Mouse (Mus musculus): Measurements from ENCODE around the gene Cblb. TPM values are rescaled to one million over a fixed set of nuclear protein-coding genes. Genes with fewer than 3 reads are reported as not detected.

Gene Cblb
- polyA plus RNA-seq, 1 experiment from 2014 or later, result 31.5 TPM

DNA sequence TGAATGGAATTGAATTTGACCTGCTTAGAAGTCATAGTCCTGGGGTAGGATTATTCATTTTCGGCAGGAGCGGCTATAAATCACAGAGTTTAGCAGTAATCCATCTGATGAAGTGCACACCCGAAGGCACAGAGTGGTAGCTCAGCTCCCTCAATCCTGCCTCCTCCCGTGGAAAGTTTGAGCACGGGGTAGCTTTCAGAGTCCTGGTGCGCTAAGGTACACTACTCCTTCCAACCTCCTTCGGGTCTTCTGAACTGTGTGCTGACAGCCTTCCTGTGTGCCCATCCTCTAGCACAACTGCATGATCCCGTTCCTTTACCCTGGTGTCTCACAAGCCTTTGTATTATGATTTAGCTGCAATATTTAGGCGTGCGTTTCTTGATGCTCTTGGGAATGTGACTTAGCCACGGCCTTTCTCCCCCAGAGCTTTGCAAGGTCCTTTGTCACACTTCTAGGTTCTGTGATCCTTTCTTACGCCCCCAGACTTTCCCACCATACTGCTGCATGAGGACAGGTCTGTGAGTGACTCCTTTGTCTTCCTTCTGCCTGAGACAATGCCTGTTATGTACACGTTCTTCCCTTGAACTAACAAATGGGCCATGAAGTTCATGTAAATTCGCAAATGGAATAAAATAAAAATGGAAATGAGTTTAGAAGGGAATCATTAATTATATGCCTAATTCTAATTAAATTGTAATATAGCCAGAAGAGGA lies 11.8 kb downstream of the Cblb start:
- peak; percentile 78 for ATAC-seq (ENCODE audit: low FRiP score, low read depth)
- no peak overlapping the region for H3K4me3 ChIP-seq
- no peaks in the 10 kb centered on the region for H3K27me3 ChIP-seq (replicated peaks)
- no peak overlapping the region for H3K9ac ChIP-seq
- 0 out of 2 replicates have a peak overlapping the region, but pooled peaks have one; percentile 20 for H3K27ac ChIP-seq
- H3K4me1 ChIP-seq, result peaks cover 13% of the 10 kb centered on the region
- H3K36me3 ChIP-seq, result peaks cover 8% of the 10 kb centered on the region
- WGBS, result 37% methylated on average over 14 of the region's 14 CpGs
- H3K4me2 ChIP-seq (replicated peaks), result peak overlapping the region; percentile 38
- H3K9me3 ChIP-seq, result no peaks in the 10 kb centered on the region

DNA sequence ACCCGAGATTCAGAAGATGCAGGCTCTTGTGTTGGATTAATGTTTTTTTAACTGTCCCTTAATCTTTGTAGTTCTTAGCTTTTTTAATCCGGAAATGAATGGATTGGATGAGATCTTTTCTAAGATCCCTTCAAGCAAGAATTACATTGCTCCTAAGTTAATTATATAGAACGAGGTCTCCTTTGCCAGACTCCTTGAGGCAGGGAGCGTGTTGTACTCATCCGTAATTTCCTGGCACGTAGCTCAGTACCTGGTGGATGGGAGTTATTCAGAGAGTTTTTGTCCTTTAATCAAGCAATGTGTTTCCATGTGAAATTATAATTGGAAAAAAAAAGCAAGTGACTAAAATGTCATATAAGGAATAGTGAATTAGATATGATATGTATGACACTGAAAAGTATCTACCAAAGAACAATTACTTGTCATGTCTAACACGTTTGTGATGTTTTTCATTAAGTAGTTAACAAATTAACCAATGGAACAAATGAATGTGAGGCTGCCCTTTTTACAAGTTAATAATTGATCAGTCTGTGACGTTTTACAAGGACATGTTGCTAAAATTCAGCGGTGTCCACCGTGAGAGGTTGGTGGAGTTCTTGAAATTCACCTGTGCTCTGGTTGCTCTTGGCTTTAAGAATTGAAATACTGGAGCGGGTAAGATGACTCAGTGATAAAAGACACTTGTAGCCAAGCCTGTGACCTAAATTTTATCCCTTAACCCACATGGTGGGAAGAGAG lies 12.5 kb downstream of the Cblb start:
- Histone ChIP-seq H3K27ac (no peak overlapping the region), H3K9me3 (no peaks in the 10 kb centered on the region), H3K4me2 (replicated peaks) (no peak overlapping the region), H3K4me3 (no peak overlapping the region), H3K9ac (no peak overlapping the region), H3K4me1 (peaks cover 13% of the 10 kb centered on the region), H3K36me3 (peaks cover 15% of the 10 kb centered on the region), H3K27me3 (replicated peaks) (no peaks in the 10 kb centered on the region)
- WGBS, result 69% methylated on average over 11 of the region's 11 CpGs
- no peak for ATAC-seq (ENCODE audit: low FRiP score, low read depth)

DNA sequence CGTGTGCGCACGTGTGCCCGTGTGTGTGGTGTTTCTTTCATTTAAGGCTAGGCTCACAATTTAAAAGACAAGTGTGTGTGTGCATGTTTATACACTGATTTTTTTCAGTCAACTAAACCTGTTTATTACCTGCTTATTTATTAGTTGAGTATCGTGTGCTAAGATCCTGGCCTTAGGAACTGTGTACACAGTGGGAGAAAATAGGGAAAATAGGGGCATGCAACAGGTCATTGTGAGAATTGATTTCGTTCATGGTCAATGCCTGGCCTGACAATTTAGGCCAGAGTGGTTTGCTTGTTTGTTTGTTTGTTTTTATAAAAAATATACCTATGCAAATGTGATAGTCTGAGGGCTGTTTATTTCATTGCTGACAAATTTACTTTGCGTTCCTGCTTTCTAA lies 13.5 kb downstream of the Cblb start:
- Histone ChIP-seq H3K27me3 (replicated peaks) (no peaks in the 10 kb centered on the region), H3K27ac (no peak overlapping the region), H3K9ac (no peak overlapping the region), H3K9me3 (no peaks in the 10 kb centered on the region), H3K36me3 (peaks cover 24% of the 10 kb centered on the region), H3K4me1 (peaks cover 13% of the 10 kb centered on the region), H3K4me2 (replicated peaks) (no peak overlapping the region), H3K4me3 (no peak overlapping the region)
- 96% methylated on average over 7 of the region's 7 CpGs for WGBS
- no peak for ATAC-seq (ENCODE audit: low FRiP score, low read depth)

DNA sequence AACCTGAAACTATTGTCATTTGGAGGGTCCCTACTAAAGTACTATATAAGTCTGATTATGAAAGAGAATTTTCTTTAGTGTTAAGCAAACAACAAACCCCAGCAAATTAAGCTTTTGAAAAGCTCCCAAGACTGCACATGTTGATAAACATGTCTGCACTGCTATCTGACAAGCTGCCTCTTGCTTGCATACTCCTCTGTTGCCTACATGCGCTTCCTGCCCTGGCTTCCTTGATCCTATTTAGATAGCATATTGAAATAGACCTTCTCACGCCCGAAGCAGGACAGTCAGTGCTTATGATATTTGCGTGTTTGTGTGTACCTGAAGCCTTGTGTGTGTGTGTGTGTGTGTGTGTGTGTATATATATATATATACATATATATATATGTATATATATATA lies 14.0 kb downstream of the Cblb start:
- Histone ChIP-seq H3K4me1 (peaks cover 13% of the 10 kb centered on the region), H3K36me3 (peaks cover 26% of the 10 kb centered on the region), H3K4me3 (no peak overlapping the region), H3K9me3 (no peaks in the 10 kb centered on the region), H3K27ac (no peak overlapping the region), H3K9ac (no peak overlapping the region), H3K4me2 (replicated peaks) (no peak overlapping the region), H3K27me3 (replicated peaks) (no peaks in the 10 kb centered on the region)
- WGBS, result 95% methylated on average over 4 of the region's 4 CpGs
- ATAC-seq (ENCODE audit: low FRiP score, low read depth), result no peak

DNA sequence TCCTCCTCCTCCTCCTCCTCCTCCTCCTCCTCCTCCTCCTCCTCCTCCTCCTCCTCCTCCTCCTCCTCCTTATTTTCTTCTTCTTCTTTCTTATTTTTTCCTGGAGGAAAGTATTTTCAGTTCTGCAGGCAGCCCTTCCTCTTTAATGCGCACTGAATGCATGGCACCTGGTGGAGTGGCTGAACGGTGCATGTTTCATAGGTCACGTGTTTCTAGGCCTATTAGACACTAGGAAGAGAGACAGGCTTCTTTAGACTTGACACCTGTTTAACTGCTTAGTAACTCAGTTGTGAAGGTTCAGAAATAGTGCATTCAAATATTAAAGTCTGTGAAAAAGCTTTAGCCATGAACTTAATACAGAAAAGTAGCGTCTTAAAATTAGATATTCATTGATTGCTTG lies 15.4 kb downstream of the Cblb start:
- H3K27ac ChIP-seq, result no peak overlapping the region
- 94% methylated on average over 4 of the region's 4 CpGs for WGBS
- H3K9me3 ChIP-seq, result no peaks in the 10 kb centered on the region
- H3K9ac ChIP-seq, result no peak overlapping the region
- no peak for ATAC-seq (ENCODE audit: low FRiP score, low read depth)
- no peak overlapping the region for H3K4me2 ChIP-seq (replicated peaks)
- H3K27me3 ChIP-seq (replicated peaks), result no peaks in the 10 kb centered on the region
- H3K4me3 ChIP-seq, result no peak overlapping the region
- peaks cover 26% of the 10 kb centered on the region for H3K36me3 ChIP-seq
- H3K4me1 ChIP-seq, result peaks cover 9% of the 10 kb centered on the region

DNA sequence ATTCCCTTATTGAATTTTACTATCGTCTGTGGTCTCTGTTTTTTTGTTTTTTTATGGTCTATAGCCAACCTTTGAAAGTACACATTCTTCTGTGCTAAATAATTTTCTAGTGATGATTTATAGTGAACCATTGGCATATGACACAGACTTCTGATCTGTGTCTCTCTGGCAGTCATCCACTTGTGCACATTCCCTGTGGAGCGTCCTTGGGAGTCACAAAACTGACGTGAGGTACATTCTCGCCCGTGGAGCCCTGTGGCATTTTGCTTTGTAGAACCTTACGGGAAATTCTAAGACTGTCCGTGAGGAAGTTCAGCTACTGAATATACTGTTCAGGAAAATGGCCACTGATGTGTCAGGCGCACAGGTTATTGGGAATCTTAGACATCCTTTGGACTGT lies 20.1 kb downstream of the Cblb start:
- no peak for ATAC-seq (ENCODE audit: low FRiP score, low read depth)
- Histone ChIP-seq H3K4me2 (replicated peaks) (no peak overlapping the region), H3K4me3 (no peak overlapping the region), H3K9ac (no peak overlapping the region), H3K9me3 (no peaks in the 10 kb centered on the region), H3K4me1 (peaks cover 10% of the 10 kb centered on the region; the same call in 1 of the 2 replicates), H3K27me3 (replicated peaks) (no peaks in the 10 kb centered on the region), H3K27ac (no peak overlapping the region), H3K36me3 (peaks cover 26% of the 10 kb centered on the region)
- 89% methylated on average over 8 of the region's 8 CpGs for WGBS

DNA sequence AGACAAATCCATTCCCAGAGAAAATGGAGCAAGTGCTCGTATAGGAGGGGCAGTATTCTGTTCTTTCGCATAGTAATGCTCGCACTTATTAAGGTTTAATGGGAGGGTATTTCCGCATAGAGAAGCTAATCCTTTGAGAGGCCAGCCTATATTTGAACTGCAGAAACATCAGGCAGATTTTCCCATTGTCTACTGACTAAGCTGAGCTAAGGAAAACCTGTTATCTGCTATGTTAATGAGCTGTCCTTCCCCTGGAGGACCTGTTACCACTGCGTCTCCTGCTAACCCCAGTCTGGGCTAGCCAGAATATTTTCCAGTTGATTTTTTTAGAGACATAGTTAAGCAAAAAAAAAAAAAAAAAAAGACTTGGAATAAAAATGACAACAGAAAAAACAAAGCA lies 21.7 kb downstream of the Cblb start:
- Histone ChIP-seq H3K27me3 (replicated peaks) (no peaks in the 10 kb centered on the region), H3K27ac (no peak overlapping the region), H3K9me3 (no peaks in the 10 kb centered on the region), H3K36me3 (peaks cover 19% of the 10 kb centered on the region), H3K4me2 (replicated peaks) (no peak overlapping the region), H3K4me1 (peaks cover 17% of the 10 kb centered on the region; the same call in 1 of the 2 replicates), H3K4me3 (no peak overlapping the region), H3K9ac (no peak overlapping the region)
- 56% methylated on average over 5 of the region's 5 CpGs for WGBS
- no peak for ATAC-seq (ENCODE audit: low FRiP score, low read depth)

DNA sequence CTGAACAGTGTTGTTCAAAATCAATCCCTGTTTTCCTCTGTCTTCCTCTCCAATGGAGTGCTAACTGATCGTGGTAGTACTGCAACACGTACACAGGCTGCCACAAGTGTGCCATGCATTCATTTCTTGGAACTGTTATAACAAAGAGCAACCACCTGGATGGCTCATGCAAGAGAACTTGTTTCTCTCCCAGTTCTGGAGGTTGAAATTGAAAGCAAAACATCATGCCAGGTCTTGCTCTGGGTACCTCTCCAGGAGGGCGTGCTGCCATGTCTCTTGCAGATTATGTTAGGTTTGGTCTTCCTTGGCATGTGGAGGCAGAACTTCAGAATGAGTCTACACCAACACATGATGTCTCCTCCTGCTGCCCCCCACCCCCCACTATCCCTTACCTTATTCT lies 24.2 kb downstream of the Cblb start:
- Histone ChIP-seq H3K9ac (no peak overlapping the region), H3K4me3 (no peak overlapping the region), H3K4me1 (peaks cover 23% of the 10 kb centered on the region), H3K36me3 (no peaks in the 10 kb centered on the region), H3K9me3 (no peaks in the 10 kb centered on the region), H3K27ac (no peak overlapping the region), H3K4me2 (replicated peaks) (no peak overlapping the region), H3K27me3 (replicated peaks) (no peaks in the 10 kb centered on the region)
- no peak for ATAC-seq (ENCODE audit: low FRiP score, low read depth)
- 88% methylated on average over 3 of the region's 3 CpGs for WGBS

DNA sequence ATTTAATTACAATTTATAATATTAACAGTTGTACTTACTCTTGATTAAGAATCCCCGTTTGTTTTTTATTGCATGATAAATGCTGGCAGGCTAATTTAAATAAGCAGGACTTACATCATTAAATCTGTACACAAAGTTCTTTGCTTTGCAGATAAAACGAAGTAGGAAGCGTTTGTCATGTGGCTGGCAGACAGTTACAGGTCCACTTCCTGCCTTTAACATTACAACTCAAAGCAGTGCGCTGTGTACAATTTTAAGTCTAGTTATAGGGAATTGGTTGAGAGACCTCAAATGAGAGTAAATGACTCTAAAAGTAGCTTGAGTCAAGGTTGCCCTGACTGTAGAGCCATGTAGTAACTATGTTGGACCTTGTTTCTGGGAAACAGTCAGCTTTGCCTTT lies 25.1 kb downstream of the Cblb start:
- peaks cover 23% of the 10 kb centered on the region for H3K4me1 ChIP-seq
- H3K27me3 ChIP-seq (replicated peaks), result no peaks in the 10 kb centered on the region
- H3K36me3 ChIP-seq, result no peaks in the 10 kb centered on the region
- H3K27ac ChIP-seq, result no peak overlapping the region
- H3K9me3 ChIP-seq, result no peaks in the 10 kb centered on the region
- 83% methylated on average over 4 of the region's 4 CpGs for WGBS
- H3K4me2 ChIP-seq (replicated peaks), result no peak overlapping the region
- no peak overlapping the region for H3K4me3 ChIP-seq
- H3K9ac ChIP-seq, result no peak overlapping the region
- ATAC-seq (ENCODE audit: low FRiP score, low read depth), result no peak

DNA sequence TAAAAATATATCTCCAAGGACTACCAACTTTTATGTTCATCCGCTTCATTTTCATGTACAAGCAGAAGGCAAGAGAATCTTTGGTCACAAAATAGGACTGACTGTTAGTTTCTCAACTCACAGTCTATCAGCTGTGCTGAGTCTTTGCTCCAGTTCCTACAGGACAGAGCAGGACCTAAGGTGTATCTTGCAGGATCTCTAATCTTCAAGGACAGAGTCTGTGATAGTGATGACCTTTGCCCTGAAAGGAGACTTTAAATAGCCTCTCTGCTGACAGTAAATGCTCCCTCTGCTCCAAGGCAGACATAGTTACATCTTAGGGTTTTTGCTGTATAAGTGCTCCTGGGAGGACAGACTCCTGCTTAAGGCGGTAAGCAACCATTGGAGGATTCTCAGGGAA lies 26.3 kb downstream of the Cblb start:
- Histone ChIP-seq H3K36me3 (no peaks in the 10 kb centered on the region), H3K27me3 (replicated peaks) (no peaks in the 10 kb centered on the region), H3K9me3 (no peaks in the 10 kb centered on the region), H3K4me2 (replicated peaks) (no peak overlapping the region), H3K4me1 (peaks cover 22% of the 10 kb centered on the region), H3K4me3 (no peak overlapping the region), H3K9ac (no peak overlapping the region), H3K27ac (no peak overlapping the region)
- no peak for ATAC-seq (ENCODE audit: low FRiP score, low read depth)
- 93% methylated on average over 2 of the region's 2 CpGs for WGBS

DNA sequence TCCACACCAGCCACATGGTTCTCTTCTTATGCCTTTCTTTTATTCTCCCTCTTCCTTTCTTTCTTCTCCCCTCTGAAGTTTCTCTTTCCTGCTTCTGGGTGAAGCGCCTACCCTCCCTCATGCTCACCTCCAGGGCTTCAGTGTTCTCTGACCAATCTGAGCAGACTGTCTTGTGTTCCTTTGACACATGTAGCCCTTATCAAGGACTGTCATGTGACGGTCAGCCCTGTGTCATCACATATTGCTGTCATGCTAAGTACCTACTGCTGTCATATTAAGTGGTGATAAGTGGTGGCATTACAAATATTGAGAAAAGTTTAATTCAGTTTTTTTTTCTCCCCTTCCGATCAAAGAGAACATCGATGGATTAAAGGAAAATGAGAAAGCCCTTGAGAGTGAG lies 28.5 kb downstream of the Cblb start:
- Histone ChIP-seq H3K4me3 (no peak overlapping the region), H3K4me2 (replicated peaks) (no peak overlapping the region), H3K9ac (no peak overlapping the region), H3K36me3 (no peaks in the 10 kb centered on the region), H3K4me1 (peaks cover 18% of the 10 kb centered on the region; the same call in 1 of the 2 replicates), H3K27ac (no peak overlapping the region), H3K9me3 (no peaks in the 10 kb centered on the region), H3K27me3 (replicated peaks) (no peaks in the 10 kb centered on the region)
- ATAC-seq (ENCODE audit: low FRiP score, low read depth), result no peak
- 82% methylated on average over 4 of the region's 4 CpGs for WGBS

DNA sequence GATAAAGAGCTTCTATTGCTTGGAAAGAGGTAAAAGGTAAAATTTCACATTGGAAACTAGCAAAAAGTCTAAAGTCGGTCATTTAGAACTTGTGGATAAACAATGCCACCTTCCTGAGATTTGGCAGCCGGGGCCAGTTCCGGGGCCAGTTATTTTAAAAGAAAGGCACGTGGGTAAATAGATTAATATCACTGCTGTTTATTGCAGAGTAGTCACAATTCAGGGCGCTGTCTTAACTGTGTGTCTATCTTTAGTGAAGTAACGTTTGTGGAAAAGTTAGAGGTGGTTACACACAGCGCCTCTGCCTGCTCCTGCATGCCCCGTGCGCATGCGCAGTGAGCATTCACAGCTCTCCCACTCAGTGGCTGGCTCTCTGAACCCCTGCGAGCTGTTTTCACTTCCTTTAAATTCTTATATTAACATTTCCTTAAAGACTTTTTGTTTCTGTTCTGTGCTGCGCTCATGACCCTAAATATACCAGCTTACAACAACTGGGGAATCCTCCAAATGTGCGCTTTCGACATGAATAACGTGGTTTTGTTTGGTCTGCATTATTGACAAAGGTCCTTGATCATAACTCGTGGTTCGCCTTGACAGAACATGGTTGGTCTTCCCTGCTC lies 29.2 kb downstream of the Cblb start:
- no peaks in the 10 kb centered on the region for H3K36me3 ChIP-seq
- 83% methylated on average over 17 of the region's 17 CpGs for WGBS
- no peak overlapping the region for H3K9ac ChIP-seq
- H3K27me3 ChIP-seq (replicated peaks), result no peaks in the 10 kb centered on the region
- H3K27ac ChIP-seq, result no peak overlapping the region
- H3K4me3 ChIP-seq, result no peak overlapping the region
- H3K9me3 ChIP-seq, result no peaks in the 10 kb centered on the region
- no peak for ATAC-seq (ENCODE audit: low FRiP score, low read depth)
- H3K4me1 ChIP-seq, result peaks cover 13% of the 10 kb centered on the region; the same call in 1 of the 2 replicates
- no peak overlapping the region for H3K4me2 ChIP-seq (replicated peaks)

Measured in neural tube, embryonic 12.5 days (tissue).